Mouse (Mus musculus) neural tube, embryonic 15.5 days (tissue): Measurements from ENCODE around the gene Ehhadh. TPM values are rescaled to one million over a fixed set of nuclear protein-coding genes. Genes with fewer than 3 reads are reported as not detected.
"Not testable (repeated sequence)": the region's sequence is repeated elsewhere in the genome, so short reads cannot be mapped to it uniquely, and the experiment has no call there.

Experiments used
- ATAC-seq: fragments of 200-750 bp; cut with Nextera tagmentation; 2 replicates; pipeline ENCODE4 v1.8.0; 2017; ENCODE audit warnings: mild to moderate bottlenecking, moderate TSS enrichment, moderate library complexity; ENCODE audit not compliant: low FRiP score
- H3K27ac ChIP-seq: fragments of 300-500 bp; sonication (generic); replicated peaks from 2 replicates; pipeline ENCODE4 v1.5.1; 2015; ENCODE audit warnings: mild to moderate bottlenecking, inconsistent platforms
- H3K27me3 ChIP-seq: fragments of 300-500 bp; sonication (generic); replicated peaks from 2 replicates; pipeline ENCODE4 v1.6.1; 2015; ENCODE audit warnings: inconsistent platforms
- H3K36me3 ChIP-seq: fragments of 300-500 bp; sonication (generic); 2 replicates; pipeline ENCODE4 v1.6.1; 2015; ENCODE audit warnings: inconsistent platforms
- H3K4me1 ChIP-seq: fragments of 300-500 bp; sonication (generic); 2 replicates; pipeline ENCODE4 v1.6.1; 2015; ENCODE audit warnings: inconsistent platforms
- H3K4me2 ChIP-seq: fragments of 300-500 bp; sonication (generic); 2 replicates; pipeline ENCODE4 v1.6.1; 2015; ENCODE audit warnings: inconsistent platforms, mild to moderate bottlenecking, moderate library complexity
- H3K4me3 ChIP-seq: fragments of 300-500 bp; sonication (generic); replicated peaks from 2 replicates; pipeline ENCODE4 v1.5.1; 2015; ENCODE audit warnings: mild to moderate bottlenecking, inconsistent platforms
- H3K9ac ChIP-seq: fragments of 300-500 bp; sonication (generic); replicated peaks from 2 replicates; pipeline ENCODE4 v1.6.1; 2015; ENCODE audit warnings: mild to moderate bottlenecking, inconsistent platforms
- H3K9me3 ChIP-seq: fragments of 300-500 bp; sonication (generic); replicated peaks from 2 replicates; pipeline ENCODE4 v1.6.1; 2016; ENCODE audit warnings: inconsistent platforms
- WGBS: fragments of 180-500 bp; shearing (Covaris S2); methylation state at CpG from one replicate; pipeline ENCODE4 v1.1.7; 2015; ENCODE audit warnings: mixed read lengths; 5-methylcytosine and 5-hydroxymethylcytosine counted together
- polyA plus RNA-seq: library from polyadenylated mRNA; unstranded; fragments of >200 nt; fragmentation: Nextera tagmentation; extraction: Ambion mirVana; gene quantifications from 2 replicates; pipeline ENCODE4 v1.2.1, GENCODE M21; 2015

Ehhadh gene
- polyA plus RNA-seq, 1 experiment from 2014 or later = 1.7 TPM

DNA sequence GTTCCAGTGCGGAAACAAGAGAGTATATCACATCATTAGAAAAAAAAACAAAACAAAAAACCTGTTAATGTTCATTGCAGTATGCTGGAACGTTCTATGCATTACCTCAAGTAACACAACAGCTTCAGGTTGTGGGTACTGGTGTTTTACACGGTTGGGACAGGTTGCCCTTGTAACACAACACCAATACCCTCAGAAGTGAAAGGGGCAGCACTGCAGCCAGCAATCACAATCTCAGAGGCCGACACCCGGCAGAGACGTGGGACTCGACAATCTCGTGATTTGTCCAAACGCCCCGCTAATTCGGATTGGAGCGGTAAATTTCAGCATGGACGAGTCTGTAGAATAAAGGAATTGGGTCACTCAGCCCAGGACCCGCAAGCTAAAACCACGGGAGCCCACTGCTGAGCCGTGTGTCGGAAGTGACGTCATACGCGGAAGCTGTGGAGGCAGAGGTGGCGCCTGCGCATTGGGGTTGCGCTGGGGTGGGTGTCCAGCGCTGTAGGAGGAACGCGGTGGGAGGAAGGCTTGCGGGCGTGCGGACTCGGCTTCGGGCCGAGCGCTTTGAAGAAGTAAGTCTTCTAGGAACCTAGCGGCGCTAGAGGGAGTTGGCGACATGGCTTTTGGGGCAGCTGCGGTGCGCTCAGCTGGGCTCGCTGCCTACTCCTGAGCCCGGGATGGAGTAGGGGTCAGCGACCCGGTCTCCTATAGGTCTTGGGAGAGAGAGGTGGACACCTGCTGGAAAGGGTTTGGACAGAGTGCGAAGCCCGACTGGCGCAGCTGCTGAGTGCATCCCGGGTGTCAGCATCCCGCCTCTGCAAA is 6.5 kb upstream of the Ehhadh start, which contains the start of gene Map3k13:
TSS of gene Map3k13 (plus strand) at position 472 of the 822 bp plus-strand sequence.
- peaks cover under 1% of the 10 kb centered on the region for H3K36me3 ChIP-seq
- whole genome bisulfite sequencing = 2% methylated on average over 47 of the region's 47 CpGs

DNA sequence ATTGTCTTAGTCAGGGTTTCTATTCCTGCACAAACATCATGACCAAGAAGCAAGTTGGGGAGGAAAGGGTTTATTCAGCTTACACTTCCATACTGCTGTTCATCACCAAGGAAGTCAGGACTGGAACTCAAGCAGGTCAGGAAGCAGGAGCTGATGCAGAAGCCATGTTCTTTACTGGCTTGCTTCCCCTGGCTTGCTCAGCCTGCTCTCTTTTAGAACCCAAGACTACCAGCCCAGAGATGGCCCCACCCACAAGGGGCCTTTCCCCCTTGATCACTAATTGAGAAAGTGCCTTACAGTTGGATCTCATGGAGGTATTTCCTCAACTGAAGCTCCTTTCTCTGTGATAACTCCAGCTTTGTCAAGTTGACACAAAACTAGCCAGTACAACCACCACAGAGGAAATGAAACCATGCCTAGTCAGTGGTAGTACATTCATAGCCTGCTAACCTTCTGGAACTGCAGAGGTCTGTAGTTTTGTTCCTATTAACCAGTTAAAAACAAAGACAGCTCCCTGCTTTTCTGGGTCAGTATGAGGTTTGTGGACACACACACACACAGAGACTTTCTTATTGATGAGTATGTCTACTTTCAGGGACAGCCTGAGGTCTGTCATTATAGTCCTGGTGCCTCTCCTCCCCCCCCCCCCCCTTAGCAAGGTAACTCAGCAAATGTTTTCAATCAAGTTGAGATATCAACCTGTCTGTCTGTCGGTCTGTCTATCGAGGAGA is 5.6 kb upstream of the Ehhadh start:
- Histone ChIP-seq H3K9ac (peak overlapping the region; percentile 89), H3K4me2 (peak overlapping the region; percentile 81), H3K4me1 (peaks cover 17% of the 10 kb centered on the region), H3K27ac (peak overlapping the region; percentile 93; the same call in 1 of the 2 replicates), H3K4me3 (peak overlapping the region; percentile 95)
- 49% methylated on average over 2 of the region's 2 CpGs for WGBS
- ATAC-seq = peak; percentile 11
- H3K36me3 ChIP-seq, H3K9me3 ChIP-seq, H3K27me3 ChIP-seq: not testable (repeated sequence)

More for the DNA sequence above, 6.5 kb upstream of the Ehhadh start, which contains the start of gene Map3k13:
- Histone ChIP-seq H3K4me1 (peaks cover 17% of the 10 kb centered on the region), H3K4me3 (peak within 1 kb of the TSS; percentile 95), H3K27ac (peak within 1 kb of the TSS; percentile 93), H3K9me3 (no peaks in the 10 kb centered on the region), H3K4me2 (peak within 1 kb of the TSS; percentile 81), H3K27me3 (no peaks in the 10 kb centered on the region), H3K9ac (peak within 1 kb of the TSS; percentile 89)
- peak; percentile 99 for ATAC-seq

DNA sequence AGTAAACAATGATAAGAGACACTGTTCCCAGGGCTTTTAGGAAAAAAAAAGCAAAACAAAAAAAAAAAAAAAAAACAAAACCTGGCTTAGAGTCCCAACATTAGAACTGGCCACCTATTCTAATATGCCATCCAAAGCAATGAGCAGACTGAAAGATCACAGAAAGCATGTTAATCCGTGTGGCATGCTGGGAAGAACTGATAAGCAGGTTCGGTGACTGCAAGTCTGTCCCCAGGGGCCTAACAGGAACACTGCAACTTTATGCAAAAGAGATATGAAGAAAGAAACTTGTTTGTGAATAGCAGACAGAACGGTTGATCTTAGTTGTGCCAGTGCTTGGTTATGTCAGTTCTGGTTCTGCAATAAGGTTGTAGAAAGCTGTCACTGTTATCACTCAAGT is 4.2 kb upstream of the Ehhadh start:
- ATAC-seq = no peak
- WGBS = 76% methylated on average over 3 of the region's 3 CpGs

DNA sequence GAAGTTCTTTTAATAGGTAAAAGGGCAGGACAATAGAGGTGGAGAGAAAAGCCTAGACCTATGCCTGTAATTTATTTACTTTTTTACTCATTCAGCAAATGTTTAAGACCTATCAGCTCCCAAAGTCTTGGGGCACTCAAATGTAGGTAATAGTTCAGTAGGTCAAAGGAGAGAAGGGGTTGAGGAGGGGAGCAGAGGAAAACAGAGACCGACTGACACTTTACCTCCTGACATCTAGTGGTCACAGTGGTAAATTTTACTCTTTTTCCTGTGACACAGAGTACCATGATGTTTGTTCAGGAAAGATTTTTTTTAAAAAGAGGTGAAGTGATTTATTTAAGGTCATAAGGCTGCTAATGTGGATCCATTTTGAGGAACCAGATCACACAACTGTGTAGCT is 2.9 kb upstream of the Ehhadh start:
- H3K27me3 ChIP-seq = no peaks in the 10 kb centered on the region
- H3K27ac ChIP-seq = no peak overlapping the region
- ATAC-seq = no peak
- no peak overlapping the region for H3K4me3 ChIP-seq
- peaks cover 25% of the 10 kb centered on the region for H3K4me1 ChIP-seq
- 13% methylated on average over 1 of the region's 1 CpGs for whole genome bisulfite sequencing
- H3K9me3 ChIP-seq = no peaks in the 10 kb centered on the region
- no peak overlapping the region for H3K4me2 ChIP-seq
- no peaks in the 10 kb centered on the region for H3K36me3 ChIP-seq
- no peak overlapping the region for H3K9ac ChIP-seq

More for the DNA sequence above, 4.2 kb upstream of the Ehhadh start:
- Histone ChIP-seq H3K4me1 (peaks cover 31% of the 10 kb centered on the region), H3K9ac (no peak overlapping the region), H3K4me2 (no peak overlapping the region), H3K27me3 (no peaks in the 10 kb centered on the region), H3K4me3 (no peak overlapping the region), H3K27ac (no peak overlapping the region), H3K36me3 (no peaks in the 10 kb centered on the region), H3K9me3 (no peaks in the 10 kb centered on the region)

DNA sequence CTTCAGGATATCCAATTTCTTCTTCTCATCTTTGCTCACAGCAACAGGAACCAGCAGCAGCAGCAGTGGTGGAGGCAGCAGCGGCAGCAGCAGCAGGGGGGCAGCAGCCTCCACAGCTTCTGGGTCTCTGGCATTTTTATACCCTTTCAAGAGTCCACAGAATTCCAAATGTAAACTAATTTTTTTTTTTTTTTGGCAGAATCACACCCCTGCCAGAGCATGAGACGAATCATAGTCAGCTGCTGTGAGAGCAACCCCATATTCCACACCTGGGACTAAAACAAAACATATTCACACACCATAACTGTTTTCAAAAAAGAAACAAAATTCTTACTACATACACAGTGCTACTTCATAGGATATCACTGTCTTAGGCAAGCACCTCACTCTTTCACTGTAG is 1.6 kb upstream of the Ehhadh start:
- Histone ChIP-seq H3K4me2 (no peak overlapping the region), H3K36me3 (no peaks in the 10 kb centered on the region), H3K9ac (no peak overlapping the region), H3K4me3 (no peak overlapping the region), H3K4me1 (peaks cover 19% of the 10 kb centered on the region), H3K27me3 (no peaks in the 10 kb centered on the region), H3K27ac (no peak overlapping the region), H3K9me3 (no peaks in the 10 kb centered on the region)
- 92% methylated on average over 2 of the region's 2 CpGs for WGBS
- no peak for ATAC-seq

DNA sequence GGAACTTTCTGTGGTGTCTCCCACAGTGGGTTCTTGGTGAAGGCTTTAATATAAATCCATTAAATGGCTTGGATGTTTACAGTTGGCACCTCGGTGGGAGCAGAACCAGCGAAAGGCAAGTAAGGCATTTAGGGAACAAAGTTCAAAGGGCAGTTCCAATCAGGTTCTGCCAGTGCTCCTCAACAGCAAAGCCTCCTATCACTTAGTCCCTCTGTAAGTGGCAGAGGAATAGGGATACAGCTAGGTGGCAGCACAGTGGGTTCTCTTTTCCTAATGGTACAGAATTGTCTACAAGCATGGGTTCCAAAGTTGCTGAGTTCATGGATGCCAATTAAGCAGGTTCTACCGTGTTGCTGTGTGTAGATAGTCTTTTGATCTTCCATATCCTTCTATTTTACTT is 974 bp upstream of the Ehhadh start:
- 58% methylated on average over 3 of the region's 3 CpGs for WGBS
- H3K4me2 ChIP-seq = no peak overlapping the region
- H3K27me3 ChIP-seq = no peaks in the 10 kb centered on the region

DNA sequence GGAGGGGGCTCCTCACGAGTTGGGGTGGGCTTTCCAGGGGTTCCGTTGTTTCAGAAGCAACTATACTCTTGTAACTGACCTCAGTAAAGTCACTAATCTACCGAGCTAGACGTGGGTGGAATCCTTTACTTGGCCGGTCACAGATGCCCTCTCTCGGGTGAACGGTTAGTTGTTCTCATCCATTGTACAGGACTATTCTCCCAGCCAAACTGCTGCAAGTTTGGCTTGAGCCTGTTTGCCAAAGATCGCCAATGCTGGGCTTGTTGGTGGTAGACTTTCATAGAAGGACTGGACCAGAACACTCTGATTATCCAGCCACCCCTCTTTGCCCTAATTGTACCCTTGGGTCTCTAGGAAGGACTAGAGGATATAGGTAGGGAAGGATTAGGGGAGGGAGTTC is 1.3 kb downstream of the Ehhadh start:
- no peaks in the 10 kb centered on the region for H3K36me3 ChIP-seq
- peaks cover 14% of the 10 kb centered on the region for H3K4me1 ChIP-seq
- no peaks in the 10 kb centered on the region for H3K27me3 ChIP-seq
- no peak overlapping the region for H3K4me2 ChIP-seq
- 88% methylated on average over 8 of the region's 8 CpGs for WGBS
- no peak for ATAC-seq
- H3K4me3 ChIP-seq = no peak overlapping the region
- no peak overlapping the region for H3K27ac ChIP-seq
- H3K9me3 ChIP-seq = no peaks in the 10 kb centered on the region
- H3K9ac ChIP-seq = no peak overlapping the region

More for the DNA sequence above, 974 bp upstream of the Ehhadh start:
- Histone ChIP-seq H3K27ac (no peak overlapping the region), H3K4me3 (no peak overlapping the region), H3K36me3 (no peaks in the 10 kb centered on the region), H3K9ac (no peak overlapping the region), H3K9me3 (no peaks in the 10 kb centered on the region), H3K4me1 (peaks cover 18% of the 10 kb centered on the region)
- no peak for ATAC-seq

DNA sequence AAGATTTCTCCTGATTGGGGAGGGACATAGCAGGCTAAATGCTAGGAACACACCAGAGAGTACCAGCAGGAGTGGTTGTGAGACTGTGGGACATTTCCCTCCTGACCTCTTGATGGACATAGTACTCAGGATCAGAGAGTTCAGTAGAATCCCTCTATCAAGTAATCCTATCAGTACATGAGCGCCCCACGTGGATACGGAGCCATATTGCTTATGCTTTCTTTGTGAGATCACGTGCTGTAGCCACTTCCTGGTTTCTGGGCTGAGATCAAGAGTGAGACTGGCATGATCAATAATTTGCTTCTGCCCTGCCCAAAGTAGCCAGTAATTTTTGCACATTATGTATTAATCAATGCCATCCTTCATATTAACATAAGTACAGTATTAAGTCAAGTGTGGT is 2.6 kb downstream of the Ehhadh start:
- Histone ChIP-seq H3K9me3 (no peaks in the 10 kb centered on the region), H3K4me2 (no peak overlapping the region), H3K4me1 (peaks cover 14% of the 10 kb centered on the region), H3K27me3 (no peaks in the 10 kb centered on the region), H3K4me3 (no peak overlapping the region), H3K27ac (no peak overlapping the region), H3K9ac (no peak overlapping the region), H3K36me3 (no peaks in the 10 kb centered on the region)
- WGBS = 79% methylated on average over 4 of the region's 4 CpGs
- ATAC-seq = no peak

DNA sequence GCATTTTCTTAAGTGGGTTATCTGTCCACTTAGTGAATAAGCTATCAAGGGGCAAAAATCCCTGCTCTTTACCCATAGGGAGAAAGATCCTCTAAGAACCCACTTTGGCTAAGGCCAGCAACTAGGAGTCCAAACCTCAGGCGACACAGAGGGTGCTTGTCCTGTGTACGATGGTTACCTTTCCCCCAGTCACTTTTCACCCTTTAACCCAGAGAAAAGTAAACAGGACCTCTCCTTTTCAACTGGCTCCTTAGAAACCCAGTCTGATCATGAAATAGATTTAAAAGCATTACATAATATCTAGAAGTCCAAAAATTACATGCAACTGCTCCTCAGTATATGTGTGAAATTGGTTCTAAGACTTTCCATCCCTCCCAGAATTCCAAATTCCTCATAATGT is 4.8 kb downstream of the Ehhadh start:
- H3K4me3 ChIP-seq = no peak overlapping the region
- H3K4me2 ChIP-seq = no peak overlapping the region
- no peaks in the 10 kb centered on the region for H3K9me3 ChIP-seq
- WGBS = 82% methylated on average over 2 of the region's 2 CpGs
- ATAC-seq = no peak
- H3K9ac ChIP-seq = no peak overlapping the region
- no peaks in the 10 kb centered on the region for H3K36me3 ChIP-seq
- H3K4me1 ChIP-seq = peaks cover 10% of the 10 kb centered on the region
- H3K27ac ChIP-seq = no peak overlapping the region
- H3K27me3 ChIP-seq = no peaks in the 10 kb centered on the region

DNA sequence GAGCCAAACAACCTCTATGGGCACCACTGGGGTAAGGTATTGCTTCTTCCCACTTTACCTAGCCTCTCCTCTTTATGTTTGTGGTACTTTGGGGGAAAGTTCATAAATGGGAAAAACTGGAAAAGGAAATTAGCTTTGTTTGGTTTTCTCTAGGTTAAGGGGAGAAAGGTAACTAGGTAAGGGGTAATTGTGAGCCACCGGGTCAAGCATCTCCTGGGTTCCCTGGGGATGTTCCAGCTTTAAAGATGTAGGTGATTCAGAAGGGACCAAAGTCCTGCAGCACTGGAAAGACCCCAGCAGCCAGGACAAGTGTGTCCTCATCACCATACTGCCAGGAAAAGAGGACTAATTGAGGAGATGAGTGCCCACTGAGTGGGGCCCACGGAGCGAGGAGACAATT is 5.7 kb downstream of the Ehhadh start:
- Histone ChIP-seq H3K4me2 (no peak overlapping the region), H3K9ac (no peak overlapping the region), H3K9me3 (no peaks in the 10 kb centered on the region), H3K4me1 (0 out of 2 replicates have a peak, but pooled peaks cover 1% of the 10 kb centered on the region), H3K4me3 (no peak overlapping the region), H3K36me3 (no peaks in the 10 kb centered on the region), H3K27ac (no peak overlapping the region), H3K27me3 (no peaks in the 10 kb centered on the region)
- 81% methylated on average over 3 of the region's 3 CpGs for WGBS
- ATAC-seq = no peak

DNA sequence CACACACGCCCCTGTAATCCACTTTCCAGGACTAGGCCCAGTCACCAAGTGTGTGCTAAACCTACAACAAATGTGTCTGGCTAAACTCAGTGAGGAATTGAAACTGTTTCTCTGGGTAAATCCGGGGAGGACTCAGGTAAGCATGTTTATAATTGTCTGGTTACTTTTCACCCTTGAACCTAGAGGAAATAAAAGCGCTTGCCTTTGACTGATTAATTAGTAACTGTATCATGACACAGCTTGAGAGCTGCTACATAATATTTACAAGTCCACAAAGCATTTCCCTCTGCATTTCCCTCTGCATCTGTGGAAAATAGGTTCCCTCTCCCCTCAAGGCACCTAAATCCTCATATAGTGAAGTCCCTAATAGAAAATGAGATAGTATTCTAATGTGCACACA is 6.3 kb downstream of the Ehhadh start:
- no peak overlapping the region for H3K4me2 ChIP-seq
- WGBS = 73% methylated on average over 3 of the region's 3 CpGs
- H3K27ac ChIP-seq = no peak overlapping the region
- H3K4me1 ChIP-seq = no peaks in the 10 kb centered on the region
- no peak overlapping the region for H3K9ac ChIP-seq
- ATAC-seq = no peak
- no peaks in the 10 kb centered on the region for H3K27me3 ChIP-seq
- H3K9me3 ChIP-seq = no peaks in the 10 kb centered on the region
- no peak overlapping the region for H3K4me3 ChIP-seq
- H3K36me3 ChIP-seq = no peaks in the 10 kb centered on the region

DNA sequence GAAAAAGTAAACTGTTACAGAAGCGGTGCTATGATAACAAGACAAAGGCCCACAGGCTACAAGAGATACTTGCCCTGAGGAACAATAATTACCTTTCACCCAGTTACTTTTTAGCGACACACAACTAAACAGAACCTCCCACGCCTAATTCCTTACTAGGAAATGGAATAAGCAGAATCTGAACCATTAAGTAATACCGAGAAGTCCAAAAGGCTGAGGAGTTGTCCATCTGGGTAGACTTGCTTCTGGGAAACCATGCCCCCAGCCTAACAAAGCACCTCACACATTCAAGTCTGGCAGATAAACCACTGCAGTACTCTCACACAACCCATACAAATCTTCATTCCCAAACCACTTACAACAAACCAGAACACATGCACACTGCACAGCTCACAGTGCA is 8.5 kb downstream of the Ehhadh start:
- no peak overlapping the region for H3K4me2 ChIP-seq
- no peaks in the 10 kb centered on the region for H3K9me3 ChIP-seq
- H3K27me3 ChIP-seq = no peaks in the 10 kb centered on the region
- H3K4me1 ChIP-seq = no peaks in the 10 kb centered on the region
- H3K9ac ChIP-seq = no peak overlapping the region
- H3K36me3 ChIP-seq = no peaks in the 10 kb centered on the region
- no peak overlapping the region for H3K4me3 ChIP-seq
- 94% methylated on average over 4 of the region's 4 CpGs for WGBS
- no peak for ATAC-seq
- no peak overlapping the region for H3K27ac ChIP-seq
